Mouse (Mus musculus) brain, embryonic 14.5 days (tissue): ENCODE measurements around the gene Lbx2.
A peak's percentile ranks its signal among the peaks of the same experiment; 100 is the strongest.

Source experiments
- CTCF ChIP-seq: fragments of 200-500 bp; IDR thresholded peaks from 2 replicates; pipeline ENCODE4 v1.5.1; 2012; ENCODE audit warnings: inconsistent platforms, mild to moderate bottlenecking, moderate library complexity, borderline replicate concordance; ENCODE audit not compliant: insufficient read depth, insufficient read length; ENCODE audit errors: extremely low read depth
- POLR2A ChIP-seq: fragments of 200-500 bp; IDR thresholded peaks from 2 replicates; pipeline ENCODE4 v1.6.1; 2012; ENCODE audit warnings: mild to moderate bottlenecking, inconsistent platforms, borderline replicate concordance; ENCODE audit not compliant: poor library complexity, insufficient read depth, insufficient read length, severe bottlenecking; ENCODE audit errors: extremely low read depth

DNA sequence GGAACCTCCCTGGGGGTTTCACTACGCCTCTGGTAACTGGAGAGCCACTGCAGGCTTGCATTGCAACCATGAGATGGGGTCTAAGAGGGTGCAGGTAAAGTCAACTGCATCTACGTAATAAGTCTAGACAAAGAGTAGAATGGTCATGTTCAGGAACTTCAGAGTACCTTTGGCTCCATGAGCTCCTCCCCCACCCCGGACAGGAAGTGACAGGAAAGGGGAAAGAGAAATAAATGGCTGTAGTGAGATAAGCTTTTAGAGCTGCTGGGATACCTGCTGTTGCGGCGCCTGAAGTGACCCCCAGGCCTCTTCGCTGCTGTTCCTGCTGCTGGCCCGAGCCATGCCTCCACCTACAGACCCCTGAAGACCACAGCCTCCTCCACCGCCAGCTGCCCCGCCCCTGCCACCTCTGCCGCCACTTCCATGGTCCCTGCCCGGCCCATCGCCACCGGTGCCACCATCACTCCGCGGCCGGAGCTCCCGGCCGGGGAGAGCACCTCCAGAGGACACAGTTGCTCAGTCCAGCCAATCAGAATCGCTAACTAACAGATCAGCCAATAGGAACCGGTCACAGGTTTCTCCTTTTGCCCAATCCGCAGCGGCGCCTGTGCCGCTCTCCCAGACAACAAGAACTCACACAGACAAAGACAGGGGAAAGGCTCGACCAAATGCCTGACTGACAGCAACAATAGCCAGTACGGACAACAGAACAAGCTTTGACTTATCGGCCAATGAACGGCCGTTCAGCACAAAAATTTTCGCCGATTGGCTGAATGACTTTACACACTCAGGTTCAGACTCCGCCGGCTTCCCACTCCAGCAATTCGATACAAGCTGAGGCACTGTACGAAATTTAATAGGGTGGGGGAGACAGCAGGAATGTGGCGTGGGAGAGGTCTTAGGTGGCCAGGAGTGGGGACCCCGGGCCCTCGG is 35.0 kb downstream of the Lbx2 start, which contains the start of gene Wbp1:
- 0 out of 2 replicates have a peak, but pooled peaks have one; percentile 1 for TF ChIP-seq CTCF
- peak; percentile 92 for TF ChIP-seq POLR2A
